Mouse (Mus musculus) midbrain, embryonic 11.5 days (tissue): ENCODE data around the gene 1700123O20Rik. TPM values are rescaled to one million over a fixed set of nuclear protein-coding genes. Genes with fewer than 3 reads are reported as not detected.

ENCODE experiments used
- microRNA-seq: library from miRNA; unstranded; fragments of <30 nt; microRNA quantifications from one replicate; pipeline ENCODE4, GENCODE M21; 2017
- polyA plus RNA-seq: library from polyadenylated mRNA; unstranded; fragments of >200 nt; fragmentation: Nextera tagmentation; extraction: Ambion mirVana; gene quantifications from 2 replicates; pipeline ENCODE4 v1.2.1, GENCODE M21; 2014

The 1700123O20Rik gene
- polyA plus RNA-seq, 1 experiment from 2014 or later = 96.7 TPM

Small RNAs within 50 kb of the gene (microRNA-seq; reads per million reads assigned to microRNA genes)
- gene Mir6948 = 1.7 reads per million

Other genes starting within 250 kb of the 1700123O20Rik start
- 15.8 and 19.5 TPM in 2 replicates for gene Lrp10, start 222.1 kb upstream of the 1700123O20Rik start, polyA plus RNA-seq
- gene Rem2, start 210.1 kb upstream of the 1700123O20Rik start, polyA plus RNA-seq = 33.6 and 34.4 TPM in 2 replicates
- 137 and 139 TPM in 2 replicates for gene Prmt5, start 168.7 kb upstream of the 1700123O20Rik start, polyA plus RNA-seq
- 35.3 and 41.9 TPM in 2 replicates for gene Haus4, start 131.6 kb upstream of the 1700123O20Rik start, polyA plus RNA-seq
- gene Ajuba, start 108.7 kb upstream of the 1700123O20Rik start, polyA plus RNA-seq = 24.3 and 25.1 TPM in 2 replicates
- gene 4931414P19Rik, start 80.2 kb upstream of the 1700123O20Rik start, polyA plus RNA-seq = 5.9 and 8.5 TPM in 2 replicates
- gene Psmb5, start 68.2 kb upstream of the 1700123O20Rik start, polyA plus RNA-seq = 396 and 453 TPM in 2 replicates
- 0.04 TPM in 1 of 2 replicates, not detected in the other for gene Psmb11, start 64.8 kb upstream of the 1700123O20Rik start, polyA plus RNA-seq
- not detected in 2 replicates for gene Gm17606, start 45.3 kb upstream of the 1700123O20Rik start, polyA plus RNA-seq
- gene Cdh24, start 44.9 kb upstream of the 1700123O20Rik start, polyA plus RNA-seq = 5.8 and 6.9 TPM in 2 replicates
- 139 and 145 TPM in 2 replicates for gene Acin1, start 715 bp downstream of the 1700123O20Rik start, polyA plus RNA-seq
- 0.11 and 0.22 TPM in 2 replicates for gene Gm29776, start 12.6 kb downstream of the 1700123O20Rik start, polyA plus RNA-seq
- 0.12 TPM in 1 of 2 replicates, not detected in the other for gene Cebpe, start 26.0 kb downstream of the 1700123O20Rik start, polyA plus RNA-seq
- 2.8 and 3.0 TPM in 2 replicates for gene Slc7a8, start 95.7 kb downstream of the 1700123O20Rik start, polyA plus RNA-seq
- gene Rnf212b, start 127.9 kb downstream of the 1700123O20Rik start, polyA plus RNA-seq = not detected in 2 replicates
- 13.2 and 19.9 TPM in 2 replicates for gene Homez, start 184.7 kb downstream of the 1700123O20Rik start, polyA plus RNA-seq
- 0.23 and 0.68 TPM in 2 replicates for gene Ppp1r3e, start 191.3 kb downstream of the 1700123O20Rik start, polyA plus RNA-seq
- 2.4 and 3.3 TPM in 2 replicates for gene Bcl2l2, start 197.2 kb downstream of the 1700123O20Rik start, polyA plus RNA-seq
- not detected in 2 replicates for gene Gm20521, start 197.2 kb downstream of the 1700123O20Rik start, polyA plus RNA-seq
- 166 and 173 TPM in 2 replicates for gene Pabpn1, start 206.3 kb downstream of the 1700123O20Rik start, polyA plus RNA-seq
- gene Slc22a17, start 226.9 kb downstream of the 1700123O20Rik start, polyA plus RNA-seq = 35.4 and 36.0 TPM in 2 replicates
- gene Efs, start 239.9 kb downstream of the 1700123O20Rik start, polyA plus RNA-seq = 24.4 and 27.6 TPM in 2 replicates
- not detected in 2 replicates for gene Il25, start 246.5 kb downstream of the 1700123O20Rik start, polyA plus RNA-seq